Mouse (Mus musculus) embryonic facial prominence, embryonic 11.5 days (tissue): ENCODE data around the gene Card9. TPM values are rescaled to one million over a fixed set of nuclear protein-coding genes. Genes with fewer than 3 reads are reported as not detected.
"Not testable (repeated sequence)": the region's sequence is repeated elsewhere in the genome, so short reads cannot be mapped to it uniquely, and the experiment has no call there.

Experiments
- ATAC-seq: fragments of 200-750 bp; cut with Nextera tagmentation; replicated peaks from 2 replicates; pipeline ENCODE4 v1.8.0; 2017; ENCODE audit warnings: low read depth; ENCODE audit not compliant: insufficient number of reproducible peaks, low FRiP score, low TSS enrichment
- DNase-seq: peaks from one replicate; pipeline ENCODE4 v3.0.0-alpha.2; 2015; ENCODE audit warnings: low spot score
- H3K27ac ChIP-seq: fragments of 300-500 bp; sonication (generic); replicated peaks from 2 replicates; pipeline ENCODE4 v1.5.1; 2014; ENCODE audit warnings: mild to moderate bottlenecking, low read depth, low read length, control low read depth
- H3K27me3 ChIP-seq: fragments of 300-500 bp; sonication (generic); 2 replicates; pipeline ENCODE4 v1.6.1; 2014; ENCODE audit warnings: mild to moderate bottlenecking, low read length, moderate library complexity, mixed read lengths; ENCODE audit not compliant: control insufficient read depth, insufficient read depth
- H3K36me3 ChIP-seq: fragments of 300-500 bp; sonication (generic); replicated peaks from 2 replicates; pipeline ENCODE4 v1.6.1; 2014; ENCODE audit warnings: low read depth, mild to moderate bottlenecking, low read length, moderate library complexity, mixed read lengths; ENCODE audit not compliant: control insufficient read depth, insufficient read depth
- H3K4me1 ChIP-seq: fragments of 300-500 bp; sonication (generic); 2 replicates; pipeline ENCODE4 v1.6.1; 2014; ENCODE audit warnings: low read length, mixed read lengths; ENCODE audit not compliant: control insufficient read depth, insufficient read depth
- H3K4me2 ChIP-seq: fragments of 300-500 bp; sonication (generic); 2 replicates; pipeline ENCODE4 v1.6.1; 2014; ENCODE audit warnings: low read depth, mild to moderate bottlenecking, control low read depth, low read length, moderate library complexity
- H3K4me3 ChIP-seq: fragments of 300-500 bp; sonication (generic); 2 replicates; pipeline ENCODE4 v1.5.1; 2014; ENCODE audit warnings: low read depth, low read length, control low read depth
- H3K9ac ChIP-seq: fragments of 300-500 bp; sonication (generic); replicated peaks from 2 replicates; pipeline ENCODE4 v1.6.1; 2014; ENCODE audit warnings: mild to moderate bottlenecking, control low read depth, low read length
- H3K9me3 ChIP-seq: fragments of 300-500 bp; sonication (generic); replicated peaks from 2 replicates; pipeline ENCODE4 v1.6.1; 2016; ENCODE audit warnings: mild to moderate bottlenecking, low read length, inconsistent platforms, mixed read lengths; ENCODE audit not compliant: control insufficient read depth
- WGBS: fragments of 180-500 bp; shearing (Covaris S2); extraction: QIAGEN DNeasy Blood & Tissue Kit; methylation state at CpG from one replicate; pipeline ENCODE4 v1.1.7; 2014; 5-methylcytosine and 5-hydroxymethylcytosine counted together
- polyA plus RNA-seq: library from polyadenylated mRNA; unstranded; fragments of >200 nt; fragmentation: Nextera tagmentation; extraction: Ambion mirVana; gene quantifications from 2 replicates; pipeline ENCODE4 v1.2.1, GENCODE M21; 2014

The Card9 gene
- polyA plus RNA-seq, 1 experiment from 2014 or later: 0.41 TPM

GRCm38 (mm10) chr2:26399647-26400046 lies 38.9 kb upstream of the Card9 start:
- no peak for ATAC-seq
- 90% methylated on average over 5 of the region's 5 CpGs for whole genome bisulfite sequencing

GRCm38 (mm10) chr2:26398978-26399377 lies 38.3 kb upstream of the Card9 start:
- no peaks in the 10 kb centered on the region for H3K9me3 ChIP-seq
- ATAC-seq: no peak
- WGBS: 88% methylated on average over 8 of the region's 8 CpGs
- no peak overlapping the region for H3K9ac ChIP-seq
- H3K4me3 ChIP-seq: no peak overlapping the region
- H3K27ac ChIP-seq: no peak overlapping the region
- peaks cover 33% of the 10 kb centered on the region for H3K36me3 ChIP-seq
- no peak overlapping the region for H3K4me2 ChIP-seq
- DNase-seq: no peak
- H3K27me3 ChIP-seq: no peaks in the 10 kb centered on the region
- H3K4me1 ChIP-seq: no peaks in the 10 kb centered on the region

More at GRCm38 (mm10) chr2:26399647-26400046, 38.9 kb upstream of the Card9 start:
- no peak overlapping the region for H3K4me3 ChIP-seq
- no peak overlapping the region for H3K27ac ChIP-seq
- H3K4me2 ChIP-seq: no peak overlapping the region
- no peaks in the 10 kb centered on the region for H3K27me3 ChIP-seq
- no peak overlapping the region for H3K9ac ChIP-seq
- no peak for DNase-seq
- no peaks in the 10 kb centered on the region for H3K9me3 ChIP-seq
- no peaks in the 10 kb centered on the region for H3K4me1 ChIP-seq
- H3K36me3 ChIP-seq: peaks cover 31% of the 10 kb centered on the region

- Histone ChIP-seq H3K4me3 (no peak overlapping the region), H3K4me2 (no peak overlapping the region), H3K27ac (no peak overlapping the region), H3K36me3 (peaks cover 27% of the 10 kb centered on the region), H3K9ac (no peak overlapping the region), H3K27me3 (no peaks in the 10 kb centered on the region), H3K9me3 (no peaks in the 10 kb centered on the region), H3K4me1 (no peaks in the 10 kb centered on the region; the same call in 1 of the 2 replicates)
- DNase-seq (no peak), ATAC-seq (no peak)
- WGBS: 92% methylated on average over 6 of the region's 6 CpGs
Observed at GRCm38 (mm10) chr2:26391617-26392016, 30.9 kb upstream of the Card9 start.

- no peak overlapping the region for H3K4me3 ChIP-seq
- no peak overlapping the region for H3K4me2 ChIP-seq
- no peak overlapping the region for H3K27ac ChIP-seq
- DNase-seq (no peak), ATAC-seq (no peak)
- no peaks in the 10 kb centered on the region; the same call in 1 of the 2 replicates for H3K4me1 ChIP-seq
- H3K9me3 ChIP-seq: no peaks in the 10 kb centered on the region
- WGBS: 89% methylated on average over 3 of the region's 3 CpGs
- H3K9ac ChIP-seq: no peak overlapping the region
- H3K36me3 ChIP-seq: peaks cover 23% of the 10 kb centered on the region
- no peaks in the 10 kb centered on the region for H3K27me3 ChIP-seq
Observed at GRCm38 (mm10) chr2:26390954-26391353, 30.2 kb upstream of the Card9 start.

GRCm38 (mm10) chr2:26389154-26389690 lies 28.5 kb upstream of the Card9 start, which contains the start of the genes Entr1 and Pmpca:
Gene Entr1, minus strand, starts transcription at chr2:26389316.
Gene Pmpca, plus strand, starts transcription at chr2:26389339.
- Histone ChIP-seq H3K9me3 (no peaks in the 10 kb centered on the region), H3K27ac (peak within 1 kb of the TSS; percentile 16; the same call in 1 of the 2 replicates), H3K4me2 (peak within 1 kb of the TSS; percentile 78), H3K4me3 (peak within 1 kb of the TSS; percentile 94), H3K4me1 (no peaks in the 10 kb centered on the region; the same call in 1 of the 2 replicates), H3K27me3 (no peaks in the 10 kb centered on the region), H3K36me3 (peaks cover 9% of the 10 kb centered on the region), H3K9ac (peak within 1 kb of the TSS; percentile 93)
- DNase-seq (peak; percentile 91), ATAC-seq (peak; percentile 78)
- WGBS: 0% methylated on average over 53 of the region's 60 CpGs

GRCm38 (mm10) chr2:26388682-26389153 lies 28.0 kb upstream of the Card9 start:
- peak; percentile 78 for ATAC-seq
- H3K4me2 ChIP-seq: peak overlapping the region; percentile 78
- H3K4me1 ChIP-seq: no peaks in the 10 kb centered on the region; the same call in 1 of the 2 replicates
- peak overlapping the region; percentile 94 for H3K4me3 ChIP-seq
- H3K9me3 ChIP-seq: no peaks in the 10 kb centered on the region
- DNase-seq: no peak
- no peaks in the 10 kb centered on the region for H3K27me3 ChIP-seq
- H3K36me3 ChIP-seq: peaks cover 10% of the 10 kb centered on the region
- WGBS: under 1% methylated on average over 30 of the region's 45 CpGs
- peak overlapping the region; percentile 16; the same call in 1 of the 2 replicates for H3K27ac ChIP-seq
- peak overlapping the region; percentile 93 for H3K9ac ChIP-seq

- no peaks in the 10 kb centered on the region; the same call in 1 of the 2 replicates for H3K4me1 ChIP-seq
- peaks cover 8% of the 10 kb centered on the region for H3K36me3 ChIP-seq
- H3K27me3 ChIP-seq: no peaks in the 10 kb centered on the region
- H3K4me3 ChIP-seq: peak overlapping the region; percentile 12
- DNase-seq (no peak), ATAC-seq (no peak)
- WGBS: 89% methylated on average over 3 of the region's 3 CpGs
- no peak overlapping the region for H3K9ac ChIP-seq
- H3K27ac ChIP-seq: no peak overlapping the region
- H3K9me3 ChIP-seq: no peaks in the 10 kb centered on the region
- H3K4me2 ChIP-seq: peak overlapping the region; percentile 7; the same call in 1 of the 2 replicates
Observed at GRCm38 (mm10) chr2:26387713-26388112, 27.0 kb upstream of the Card9 start.

- WGBS: 34% methylated on average over 6 of the region's 6 CpGs
- H3K9me3 ChIP-seq, ATAC-seq: not testable (repeated sequence)
Observed at GRCm38 (mm10) chr2:26380871-26381270, 20.2 kb upstream of the Card9 start.

More at GRCm38 (mm10) chr2:26380871-26381270, 20.2 kb upstream of the Card9 start:
- H3K9ac ChIP-seq: peak overlapping the region; percentile 77
- not testable (repeated sequence) for H3K27me3 ChIP-seq, H3K27ac ChIP-seq, H3K4me1 ChIP-seq, DNase-seq, H3K36me3 ChIP-seq
- H3K4me2 ChIP-seq: peak overlapping the region; percentile 81
- peak overlapping the region; percentile 79 for H3K4me3 ChIP-seq
